Mouse (Mus musculus) midbrain, embryonic 12.5 days (tissue): ENCODE measurements around the gene Cdc20b. TPM values are rescaled to one million over a fixed set of nuclear protein-coding genes. Genes with fewer than 3 reads are reported as not detected.

ENCODE experiments used
- ATAC-seq: fragments of 200-750 bp; cut with Nextera tagmentation; 2 replicates; pipeline ENCODE4 v1.8.0; 2017; ENCODE audit warnings: low read depth, moderate TSS enrichment, moderate library complexity; ENCODE audit not compliant: low FRiP score
- H3K27ac ChIP-seq: fragments of 300-500 bp; sonication (generic); replicated peaks from 2 replicates; pipeline ENCODE4 v1.5.1; 2016; ENCODE audit warnings: mild to moderate bottlenecking
- H3K27me3 ChIP-seq: fragments of 300-500 bp; sonication (generic); 2 replicates; pipeline ENCODE4 v1.6.1; 2016; ENCODE audit warnings: mild to moderate bottlenecking
- H3K36me3 ChIP-seq: fragments of 300-500 bp; sonication (generic); 2 replicates; pipeline ENCODE4 v1.6.1; 2016
- H3K4me1 ChIP-seq: fragments of 300-500 bp; sonication (generic); 2 replicates; pipeline ENCODE4 v1.6.1; 2016
- H3K4me2 ChIP-seq: fragments of 300-500 bp; sonication (generic); replicated peaks from 2 replicates; pipeline ENCODE4 v1.6.1; 2016; ENCODE audit warnings: mild to moderate bottlenecking, moderate library complexity
- H3K4me3 ChIP-seq: fragments of 300-500 bp; sonication (generic); 2 replicates; pipeline ENCODE4 v1.5.1; 2016; ENCODE audit warnings: mild to moderate bottlenecking
- H3K9ac ChIP-seq: fragments of 300-500 bp; sonication (generic); replicated peaks from 2 replicates; pipeline ENCODE4 v1.6.1; 2016; ENCODE audit warnings: mild to moderate bottlenecking, moderate library complexity
- H3K9me3 ChIP-seq: fragments of 300-500 bp; sonication (generic); 2 replicates; pipeline ENCODE4 v1.6.1; 2016; ENCODE audit warnings: mild to moderate bottlenecking
- WGBS: fragments of 180-500 bp; shearing (Covaris S2); methylation state at CpG from one replicate; pipeline ENCODE4 v1.1.7; 2016; 5-methylcytosine and 5-hydroxymethylcytosine counted together
- microRNA counts: library from miRNA; unstranded; fragments of <30 nt; microRNA quantifications from one replicate; lab custom pipeline; 2017
- microRNA-seq: library from miRNA; unstranded; fragments of <30 nt; microRNA quantifications from one replicate; pipeline ENCODE4, GENCODE M21; 2017
- polyA plus RNA-seq: library from polyadenylated mRNA; unstranded; fragments of >200 nt; fragmentation: Nextera tagmentation; extraction: Ambion mirVana; gene quantifications from 2 replicates; pipeline ENCODE4 v1.2.1, GENCODE M21; 2016

The Cdc20b gene
- polyA plus RNA-seq, 1 experiment from 2014 or later: 0.15 TPM

- no peak overlapping the region for H3K4me2 ChIP-seq
- H3K36me3 ChIP-seq: no peaks in the 10 kb centered on the region
- no peak overlapping the region for H3K27ac ChIP-seq
- H3K4me3 ChIP-seq: no peak overlapping the region
- WGBS: 93% methylated on average over 10 of the region's 10 CpGs
- H3K9ac ChIP-seq: no peak overlapping the region
- H3K27me3 ChIP-seq: no peaks in the 10 kb centered on the region
- ATAC-seq: no peak
- H3K9me3 ChIP-seq: no peaks in the 10 kb centered on the region
- H3K4me1 ChIP-seq: no peaks in the 10 kb centered on the region
These were observed 69.8 kb downstream of the Cdc20b start for GRCm38 (mm10) chr13:113104759-113105158.

GRCm38 (mm10) chr13:113118977-113119376, 84.1 kb downstream of the Cdc20b start:
- no peaks in the 10 kb centered on the region for H3K4me1 ChIP-seq
- H3K4me3 ChIP-seq: no peak overlapping the region
- H3K27me3 ChIP-seq: no peaks in the 10 kb centered on the region
- no peaks in the 10 kb centered on the region for H3K36me3 ChIP-seq
- H3K4me2 ChIP-seq: no peak overlapping the region
- WGBS: 90% methylated on average over 4 of the region's 4 CpGs
- H3K27ac ChIP-seq: no peak overlapping the region
- no peaks in the 10 kb centered on the region for H3K9me3 ChIP-seq
- H3K9ac ChIP-seq: no peak overlapping the region
- no peak for ATAC-seq

GRCm38 (mm10) chr13:113120324-113121237, 85.7 kb downstream of the Cdc20b start:
- no peaks in the 10 kb centered on the region for H3K9me3 ChIP-seq
- H3K27me3 ChIP-seq: no peaks in the 10 kb centered on the region
- ATAC-seq: no peak
- WGBS: 91% methylated on average over 17 of the region's 17 CpGs
- no peak overlapping the region for H3K4me2 ChIP-seq
- no peaks in the 10 kb centered on the region for H3K4me1 ChIP-seq
- no peaks in the 10 kb centered on the region for H3K36me3 ChIP-seq
- H3K9ac ChIP-seq: no peak overlapping the region
- H3K27ac ChIP-seq: no peak overlapping the region
- H3K4me3 ChIP-seq: no peak overlapping the region

GRCm38 (mm10) chr13:113121326-113121725, 86.4 kb downstream of the Cdc20b start:
- no peaks in the 10 kb centered on the region for H3K36me3 ChIP-seq
- H3K4me1 ChIP-seq: no peaks in the 10 kb centered on the region
- ATAC-seq: no peak
- H3K27me3 ChIP-seq: no peaks in the 10 kb centered on the region
- H3K4me2 ChIP-seq: no peak overlapping the region
- no peak overlapping the region for H3K4me3 ChIP-seq
- H3K27ac ChIP-seq: no peak overlapping the region
- H3K9me3 ChIP-seq: no peaks in the 10 kb centered on the region
- no peak overlapping the region for H3K9ac ChIP-seq
- WGBS: 93% methylated on average over 14 of the region's 14 CpGs

- Histone ChIP-seq H3K4me1 (no peaks in the 10 kb centered on the region), H3K36me3 (no peaks in the 10 kb centered on the region), H3K27me3 (no peaks in the 10 kb centered on the region), H3K9ac (no peak overlapping the region), H3K27ac (no peak overlapping the region), H3K9me3 (no peaks in the 10 kb centered on the region), H3K4me2 (no peak overlapping the region), H3K4me3 (no peak overlapping the region)
- ATAC-seq: no peak
- 87% methylated on average over 1 of the region's 1 CpGs for WGBS
These were observed 95.1 kb downstream of the Cdc20b start for GRCm38 (mm10) chr13:113129974-113130373.

- H3K4me3 ChIP-seq: no peak overlapping the region
- no peak overlapping the region for H3K27ac ChIP-seq
- H3K9ac ChIP-seq: no peak overlapping the region
- no peaks in the 10 kb centered on the region for H3K27me3 ChIP-seq
- 84% methylated on average over 1 of the region's 1 CpGs for WGBS
- no peaks in the 10 kb centered on the region for H3K36me3 ChIP-seq
- H3K4me1 ChIP-seq: no peaks in the 10 kb centered on the region
- ATAC-seq: no peak
- H3K4me2 ChIP-seq: no peak overlapping the region
- H3K9me3 ChIP-seq: no peaks in the 10 kb centered on the region
These were observed 104.7 kb downstream of the Cdc20b start for GRCm38 (mm10) chr13:113139597-113139996.

MicroRNA genes within 50 kb of the gene (microRNA counts, 519-probe panel; counts per million panel counts)
- microRNA mmu-miR-449a (lab: Ali Mortazavi, UCI): 2,413 counts per million, percentile 6 among the panel's probes with 10 or more counts
- not detected for microRNA mmu-miR-449b (lab: Ali Mortazavi, UCI)
- not detected for microRNA mmu-miR-449c (lab: Ali Mortazavi, UCI)

Small RNA genes within 50 kb of the gene (microRNA-seq; reads per million reads assigned to microRNA genes)
- 1,604 reads per million, percentile 83 among the genes with 10 or more reads in this experiment for gene Mir449a
- gene Mir449b: 3.3 reads per million, percentile 9 among the genes with 10 or more reads in this experiment
- gene Mir449c: 5.1 reads per million, percentile 19 among the genes with 10 or more reads in this experiment

Other genes with a start within 250 kb of the Cdc20b start
- gene Plpp1, start 234.3 kb upstream of the Cdc20b start, polyA plus RNA-seq: 22.3 and 24.7 TPM in 2 replicates
- gene Mtrex, start 107.7 kb upstream of the Cdc20b start, polyA plus RNA-seq: 90.8 and 94.5 TPM in 2 replicates
- 37.5 and 40.7 TPM in 2 replicates for gene Dhx29, start 107.7 kb upstream of the Cdc20b start, polyA plus RNA-seq
- 0.85 and 1.9 TPM in 2 replicates for gene Ccno, start 47.3 kb upstream of the Cdc20b start, polyA plus RNA-seq
- gene Mcidas, start 41.3 kb upstream of the Cdc20b start, polyA plus RNA-seq: 0.24 and 1.1 TPM in 2 replicates
- gene Gpx8, start 11.3 kb downstream of the Cdc20b start, polyA plus RNA-seq: 97.4 and 102 TPM in 2 replicates
- not detected in 2 replicates for gene Gzma, start 65.9 kb downstream of the Cdc20b start, polyA plus RNA-seq
- 1.1 and 2.8 TPM in 2 replicates for gene Esm1, start 174.5 kb downstream of the Cdc20b start, polyA plus RNA-seq
- not detected in 2 replicates for gene Gzmk, start 190.8 kb downstream of the Cdc20b start, polyA plus RNA-seq